Mouse (Mus musculus) lung, adult 2 months (tissue): ENCODE results near the gene Ogdh.

ENCODE experiments used
- CTCF ChIP-seq: fragments of 200-500 bp; IDR thresholded peaks from 2 replicates; pipeline ENCODE4 v1.5.1; 2011; ENCODE audit warnings: mild to moderate bottlenecking, low read length, control low read depth; ENCODE audit not compliant: insufficient read depth
- POLR2A ChIP-seq: fragments of 200-500 bp; IDR thresholded peaks from 2 replicates; pipeline ENCODE4 v1.6.1; 2011; ENCODE audit warnings: low read depth, mild to moderate bottlenecking, control low read depth, low read length, borderline replicate concordance; ENCODE audit errors: extremely low read depth

DNA sequence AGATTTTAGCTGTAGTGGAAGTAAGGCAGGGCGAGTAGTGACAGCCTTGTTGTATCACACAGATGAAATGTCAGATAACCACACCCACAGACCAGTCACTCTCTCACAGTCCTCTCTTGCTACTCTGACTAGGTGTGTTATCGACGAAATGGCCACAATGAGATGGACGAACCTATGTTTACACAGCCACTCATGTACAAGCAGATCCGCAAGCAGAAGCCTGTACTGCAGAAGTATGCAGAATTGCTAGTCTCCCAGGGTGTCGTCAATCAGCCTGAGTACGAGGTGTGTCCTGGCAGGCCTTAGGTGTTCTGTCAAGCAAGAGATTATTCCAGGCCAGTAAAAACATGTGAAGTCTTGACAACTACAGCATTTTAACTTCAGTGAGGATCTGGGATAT is 55.5 kb downstream of the Ogdh start:
- TF ChIP-seq CTCF (no peak), POLR2A (no peak)
